Mouse (Mus musculus) 416B (cell line): ENCODE measurements around the gene Hormad1.
"Not testable (repeated sequence)": the region's sequence is repeated elsewhere in the genome, so short reads cannot be mapped to it uniquely, and the experiment has no call there.

ENCODE experiments used
- DNase-seq: peaks from one replicate; pipeline ENCODE4 v3.0.0; 2011; ENCODE audit warnings: low read depth

Gene Hormad1

GRCm38 (mm10) chr3:95561826-95562225 is 2.3 kb downstream of the Hormad1 start:
- no peak for DNase-seq

DNA sequence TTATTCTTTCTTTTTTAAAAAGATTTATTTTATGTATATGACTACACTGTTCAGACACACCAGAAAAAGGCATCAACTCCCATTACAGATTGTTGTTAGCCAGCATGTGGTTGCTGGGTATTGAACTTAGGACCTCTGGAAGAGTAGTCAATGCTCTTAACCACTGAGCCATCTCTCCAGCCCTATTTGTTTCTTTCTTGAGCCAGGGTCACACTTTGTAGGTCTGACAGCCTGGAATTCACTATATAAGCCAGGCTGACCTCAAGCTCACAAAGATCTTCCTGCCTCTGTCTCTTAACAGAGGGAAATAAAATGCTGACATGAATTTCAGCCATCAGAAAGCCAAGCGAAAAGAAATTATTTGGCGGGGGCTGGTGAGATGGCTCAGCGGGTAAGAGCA is 10.1 kb downstream of the Hormad1 start:
- no peak for DNase-seq

GRCm38 (mm10) chr3:95587754-95588603 is 28.5 kb downstream of the Hormad1 start:
- DNase-seq, result no peak

- DNase-seq, result peak; percentile 100
Observed at GRCm38 (mm10) chr3:95588604-95589086, 29.2 kb downstream of the Hormad1 start, which contains the start of gene Golph3l. Gene Golph3l (plus strand): TSS chr3:95588934.

- no peak for DNase-seq
Observed at GRCm38 (mm10) chr3:95598734-95599133, 39.3 kb downstream of the Hormad1 start.

DNA sequence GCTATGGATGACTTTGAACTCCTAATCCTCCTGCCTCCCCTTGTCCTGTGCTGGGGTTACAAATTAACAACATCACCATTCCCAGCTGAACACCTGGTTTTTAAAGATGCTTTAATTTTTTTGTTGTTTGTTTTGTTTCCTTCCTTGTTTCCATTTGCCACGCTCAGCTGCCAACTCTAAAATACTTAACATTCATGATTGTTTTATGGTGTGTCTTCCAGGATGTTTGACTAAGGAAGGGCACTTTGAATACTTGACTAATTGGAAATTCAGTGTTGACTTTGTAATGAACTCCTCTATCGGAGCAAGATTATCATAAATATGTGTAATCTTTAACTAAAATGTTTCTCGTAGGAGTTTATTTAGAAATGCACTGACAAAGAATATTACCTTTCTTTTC is 41.8 kb downstream of the Hormad1 start:
- no peak for DNase-seq

GRCm38 (mm10) chr3:95606096-95606495 is 46.6 kb downstream of the Hormad1 start:
- DNase-seq, result no peak

DNA sequence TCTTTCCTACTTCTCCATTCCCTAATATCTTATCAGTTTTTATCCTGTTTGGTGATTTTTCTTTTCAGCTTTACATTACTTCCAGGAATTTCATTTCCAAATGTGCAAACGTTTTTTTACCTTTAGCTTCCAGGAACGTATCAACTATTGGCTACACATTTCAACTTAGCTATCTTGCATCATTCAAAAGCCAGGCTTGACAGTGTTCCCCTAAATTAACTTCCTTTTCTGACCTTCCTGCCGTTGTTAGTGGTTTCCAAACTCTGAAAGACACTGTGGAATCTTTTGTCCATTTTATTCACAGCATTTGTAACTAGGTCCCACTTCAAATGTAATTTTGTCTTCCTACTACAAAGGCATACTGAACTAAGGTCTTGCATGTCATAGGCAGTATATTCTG is 49.7 kb downstream of the Hormad1 start:
- DNase-seq, result no peak

DNA sequence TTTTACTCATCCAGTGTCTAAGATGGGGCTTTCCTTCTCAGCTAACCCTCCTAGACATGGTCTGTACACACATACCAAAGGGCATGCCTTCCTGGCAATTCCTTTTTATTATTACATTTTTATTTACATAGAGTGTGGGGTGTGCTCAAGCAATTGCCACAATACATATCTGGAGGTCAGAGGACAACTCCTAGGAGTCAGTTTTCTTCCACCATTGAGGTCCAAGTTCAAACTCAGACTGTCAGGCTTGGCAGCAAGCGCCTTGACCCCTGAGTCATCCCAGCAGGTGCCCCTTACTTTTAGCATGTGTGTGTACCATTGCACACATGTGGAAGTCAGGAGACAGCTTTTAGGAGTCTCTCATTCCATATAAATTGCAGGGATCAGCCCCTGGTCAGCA is 54.5 kb downstream of the Hormad1 start:
- no peak for DNase-seq

DNA sequence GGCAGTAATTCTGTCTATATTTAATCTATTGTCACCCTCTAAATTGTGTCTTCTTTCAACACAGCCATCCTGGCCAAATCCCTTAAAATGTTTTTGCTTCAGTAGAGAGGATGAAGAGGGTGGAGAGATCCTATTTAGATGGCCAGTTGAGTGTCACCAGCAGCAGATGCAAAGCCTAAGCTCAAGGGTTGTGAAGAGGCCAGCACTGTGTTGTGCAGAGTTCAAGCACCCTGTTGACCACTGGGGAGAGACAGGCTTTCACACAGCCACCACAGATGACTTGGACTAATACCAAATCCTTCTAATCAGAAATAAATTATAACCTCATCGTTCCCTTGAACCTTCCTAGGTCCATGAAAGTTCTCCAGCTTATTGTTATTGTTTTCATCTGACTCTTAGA is 59.0 kb downstream of the Hormad1 start:
- no peak for DNase-seq

GRCm38 (mm10) chr3:95621241-95621640 is 61.8 kb downstream of the Hormad1 start:
- DNase-seq, result no peak

DNA sequence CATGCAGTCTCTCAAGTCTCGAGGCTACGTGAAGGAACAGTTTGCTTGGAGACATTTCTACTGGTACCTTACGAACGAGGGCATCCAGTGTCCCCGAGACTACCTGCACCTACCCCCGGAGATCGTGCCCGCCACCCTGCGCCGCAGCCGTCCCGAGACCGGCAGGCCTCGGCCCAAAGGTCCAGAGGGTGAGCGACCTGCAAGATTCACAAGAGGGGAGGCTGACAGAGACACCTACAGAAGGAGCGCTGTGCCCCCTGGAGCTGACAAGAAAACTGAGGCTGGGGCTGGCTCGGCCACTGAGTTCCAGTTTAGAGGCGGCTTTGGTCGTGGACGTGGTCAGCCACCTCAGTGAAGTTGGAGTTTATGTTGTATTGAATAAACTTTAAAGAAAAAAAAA is 62.9 kb downstream of the Hormad1 start:
- DNase-seq, result not testable (repeated sequence)

- no peak for DNase-seq
Observed at GRCm38 (mm10) chr3:95623551-95623950, 64.1 kb downstream of the Hormad1 start.

GRCm38 (mm10) chr3:95623991-95624515 is 64.6 kb downstream of the Hormad1 start:
- DNase-seq, result not testable (repeated sequence)

GRCm38 (mm10) chr3:95624628-95625503 is 65.4 kb downstream of the Hormad1 start, which contains the start of gene Ensa:
Gene Ensa (plus strand): TSS chr3:95624993.
- peak; percentile 100 for DNase-seq

GRCm38 (mm10) chr3:95627763-95628162 is 68.3 kb downstream of the Hormad1 start:
- DNase-seq, result no peak

- no peak for DNase-seq
Observed at GRCm38 (mm10) chr3:95629755-95630154, 70.3 kb downstream of the Hormad1 start.

DNA sequence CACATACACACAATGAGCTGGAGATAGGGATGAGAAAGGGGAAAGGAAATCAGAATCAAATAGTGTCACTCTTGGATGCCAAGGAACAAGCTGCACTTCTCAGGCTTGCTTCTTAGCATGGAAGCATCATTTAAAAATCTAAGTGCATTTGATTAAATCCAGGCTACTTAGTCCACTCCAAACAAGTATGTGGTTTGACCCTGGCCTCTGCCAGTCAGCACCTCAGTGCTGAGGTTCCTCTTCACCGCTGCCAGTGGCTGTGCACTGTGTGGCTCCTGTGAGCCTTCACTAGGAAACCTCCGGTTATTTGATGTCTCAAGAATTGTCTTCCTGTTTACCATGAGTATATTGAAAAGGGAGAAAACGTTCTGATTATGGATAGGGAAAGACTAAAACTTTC is 71.4 kb downstream of the Hormad1 start:
- no peak for DNase-seq

- DNase-seq, result no peak
Observed at GRCm38 (mm10) chr3:95631304-95631703, 71.8 kb downstream of the Hormad1 start.

- peak; percentile 70 for DNase-seq
Observed at GRCm38 (mm10) chr3:95632648-95633588, 73.4 kb downstream of the Hormad1 start.

- no peak for DNase-seq
Observed at GRCm38 (mm10) chr3:95635636-95636035, 76.2 kb downstream of the Hormad1 start.
